Mouse (Mus musculus) left cerebral cortex, postnatal 36 days (tissue): ENCODE data around the gene Gm379. TPM values are rescaled to one million over a fixed set of nuclear protein-coding genes. Genes with fewer than 3 reads are reported as not detected.

Experiments
- DNase-seq, 2 experiments: peaks; one replicate each; pipeline ENCODE4 v3.0.0; 2021 to 2022; ENCODE audit warnings: low spot score in 2 of 2, mixed read lengths in 1 of 2
- intact Hi-C: fragments of 180-260 bp; cut with DNase I; formaldehyde crosslinking; loops from one replicate; pipeline ENCODE4 v1.15.1; 2025
- total RNA-seq, 2 experiments: library from RNA; stranded (reverse); gene quantifications; 2 replicates each; pipeline ENCODE4 v1.2.3; 2021

Gm379 gene
- total RNA-seq, result not detected

- intact Hi-C loops, result no loop called here
- no peak for DNase-seq
Observed at GRCm38 (mm10) chrX:108664885-108665284, at the start of gene Gm379. TSS of gene Gm379 (minus strand) at chrX:108664891.

GRCm38 (mm10) chrX:108704312-108704711, 39.6 kb upstream of the Gm379 start:
- intact Hi-C loops, result no loop called here
- no peak for DNase-seq

GRCm38 (mm10) chrX:108668868-108669267, 4.2 kb upstream of the Gm379 start:
- intact Hi-C loops, result no loop called here
- DNase-seq, result no peak

GRCm38 (mm10) chrX:108621991-108622390, 42.7 kb downstream of the Gm379 start:
- intact Hi-C loops, result no loop called here
- DNase-seq, result no peak

- intact Hi-C loops, result no loop called here
- no peak for DNase-seq
Observed at GRCm38 (mm10) chrX:108620886-108621285, 43.8 kb downstream of the Gm379 start.

Other genes with a start within 250 kb of the Gm379 start
- 10 to 100 TPM in 1 of 2 experiments, 1 to 10 TPM in 1; 9.3 to 13.4 TPM for gene Brwd3, start 169.5 kb upstream of the Gm379 start, total RNA-seq